Mouse (Mus musculus) kidney, adult 2 months (tissue): ENCODE results near the gene Rc3h2.

Experiments used
- CTCF ChIP-seq: fragments of 200-500 bp; conservative IDR thresholded peaks from 2 replicates; pipeline ENCODE4 v1.5.1; 2011; ENCODE audit warnings: low read depth, mild to moderate bottlenecking, control low read depth, low read length, moderate library complexity, mixed read lengths; ENCODE audit not compliant: insufficient read depth, insufficient read length
- POLR2A ChIP-seq: fragments of 200-500 bp; IDR thresholded peaks from one replicate; pipeline ENCODE4 v1.6.1; 2011; ENCODE audit warnings: low read depth, low read length, control low read depth

- TF ChIP-seq CTCF (no peak), POLR2A (peak; percentile 70)
These were observed 29.1 kb upstream of the Rc3h2 start for GRCm38 (mm10) chr2:37451667-37452375.
